In genomic region chr2:137730472-137730931, GRCm38 (mm10) we compare ENCODE assay signal across 12 mouse cellular contexts.
DNase-seq lines count a peak whose midpoint lies in the region; ATAC-seq and TF ChIP-seq lines count a peak whose summit lies in the region.
"Had no signal": no experiment of that assay in that cellular context is flagged by ENCODE, and none has a peak within 500 bp of the region (broad histone marks: within the 10 kb centered on the region; RNA-seq: fewer than 3 reads in every experiment).

No protein-coding gene starts in this region.

- no peak overlapping the region for H3K4me2 ChIP-seq in hindbrain, embryonic 15.5 days
- H3K4me2 ChIP-seq: heart, embryonic 13.5 days; limb, embryonic 12.5 days had no signal

- DNase-seq in left cerebral cortex, postnatal 4 days = peak; percentile 44
- DNase-seq in left cerebral cortex, adult 8-10 months (ENCODE audit: low spot score in 2 of 2) = no peak
- peak; percentile 63 for DNase-seq in forebrain, embryonic 10.5 days (ENCODE audit: extremely low spot score, low spot score)
- DNase-seq in retina, embryonic 14.5 days (ENCODE audit: low spot score) = peak; percentile 70
- no peak for DNase-seq in gastrocnemius, adult 2 months
- no peak for DNase-seq in spleen, postnatal 36 days (ENCODE audit: low spot score in 2 of 2)
- DNase-seq in c-Kit-positive CD71-positive TER-119-positive erythroid progenitor cells, embryonic 14.5 days (ENCODE audit: low spot score) = no peak
- DNase-seq: lung, adult 18-20 months had no signal

- 0 out of 2 replicates have a peak overlapping the region, but pooled peaks have one; percentile 40 for H3K27ac ChIP-seq in forebrain, embryonic 10.5 days
- H3K27ac ChIP-seq in hindbrain, embryonic 15.5 days (replicated peaks) = no peak overlapping the region
- H3K27ac ChIP-seq in gastrocnemius, adult 2 months = no peak overlapping the region
- H3K27ac ChIP-seq: heart, embryonic 13.5 days; limb, embryonic 12.5 days had no signal

- intact Hi-C loops in left cerebral cortex, postnatal 4 days (cut with DNase I) = loop anchor here (5.0 kb wide), 2 partner anchors 613 to 818 kb away; partner anchors contain the start of gene Jag1
- intact Hi-C loops in gastrocnemius, adult 2 months (cut with DNase I) = loop anchor here (5.0 to 10.0 kb wide), 4 partner anchors 214 to 818 kb away; partner anchors contain the start of gene Jag1

- H3K9me3 ChIP-seq in forebrain, embryonic 10.5 days = no peaks in the 10 kb centered on the region
- H3K9me3 ChIP-seq in hindbrain, embryonic 15.5 days = no peaks in the 10 kb centered on the region
- H3K9me3 ChIP-seq: heart, embryonic 13.5 days; limb, embryonic 12.5 days had no signal

- peaks cover 28% of the 10 kb centered on the region for H3K4me1 ChIP-seq in forebrain, embryonic 10.5 days
- peaks cover 11% of the 10 kb centered on the region; the same call in 1 of the 2 replicates for H3K4me1 ChIP-seq in hindbrain, embryonic 15.5 days (replicated peaks)

- peak; percentile 78 for ATAC-seq in hindbrain, embryonic 15.5 days (ENCODE audit: low FRiP score, low read depth)
- ATAC-seq: intestine, embryonic 16.5 days had no signal

- peaks cover 69% of the 10 kb centered on the region for H3K27me3 ChIP-seq in forebrain, embryonic 10.5 days (ENCODE audit: poor library complexity, severe bottlenecking)
- H3K27me3 ChIP-seq in hindbrain, embryonic 15.5 days = no peaks in the 10 kb centered on the region
- H3K27me3 ChIP-seq: heart, embryonic 13.5 days had no signal

- no peak for TF ChIP-seq CTCF in gastrocnemius, adult 2 months (IDR thresholded peaks at IDR 0.05)

- 26% methylated on average over 12 of the region's 12 CpGs for WGBS in forebrain, embryonic 10.5 days
- WGBS in hindbrain, embryonic 15.5 days = 34% methylated on average over 12 of the region's 12 CpGs

- no peak overlapping the region for H3K9ac ChIP-seq in hindbrain, embryonic 15.5 days
- H3K9ac ChIP-seq: heart, embryonic 13.5 days; limb, embryonic 12.5 days had no signal

- no peaks in the 10 kb centered on the region for H3K36me3 ChIP-seq in forebrain, embryonic 10.5 days (replicated peaks)
- H3K36me3 ChIP-seq in hindbrain, embryonic 15.5 days = no peaks in the 10 kb centered on the region
- H3K36me3 ChIP-seq: heart, embryonic 13.5 days; limb, embryonic 12.5 days had no signal

- peak overlapping the region; percentile 14; the same call in 1 of the 2 replicates for H3K4me3 ChIP-seq in forebrain, embryonic 10.5 days
- H3K4me3 ChIP-seq in hindbrain, embryonic 15.5 days = no peak overlapping the region
- no peak overlapping the region for H3K4me3 ChIP-seq in gastrocnemius, adult 2 months
- H3K4me3 ChIP-seq: heart, embryonic 13.5 days; limb, embryonic 12.5 days had no signal

Comparison
In these comparisons a context has a peak if more than half of its experiments do, and no peak if none do; other contexts are left out.
1. DNase-seq: peak in left cerebral cortex, postnatal 4 days (single experiment), forebrain, embryonic 10.5 days (single experiment) and retina, embryonic 14.5 days (single experiment); none in left cerebral cortex, adult 8-10 months (0 of 2), gastrocnemius, adult 2 months (single experiment), spleen, postnatal 36 days (0 of 2) and c-Kit-positive CD71-positive TER-119-positive erythroid progenitor cells, embryonic 14.5 days (single experiment).